Comparison of ENCODE assay signal across 18 mouse cellular contexts in genomic region chr12:16865871-16866270, GRCm38 (mm10). TPM values are rescaled to one million over a fixed set of nuclear protein-coding genes. Genes with fewer than 3 reads are reported as not detected.
DNase-seq lines count a peak whose midpoint lies in the region; ATAC-seq and TF ChIP-seq lines count a peak whose summit lies in the region.
"Had no signal": no experiment of that assay in that cellular context is flagged by ENCODE, and none has a peak within 500 bp of the region (broad histone marks: within the 10 kb centered on the region; RNA-seq: fewer than 3 reads in every experiment).

No protein-coding gene starts in this region.

- no peaks in the 10 kb centered on the region for H3K36me3 ChIP-seq in heart, embryonic 13.5 days
- no peaks in the 10 kb centered on the region for H3K36me3 ChIP-seq in lung, embryonic 14.5 days (ENCODE audit: insufficient read depth)
- H3K36me3 ChIP-seq in lung, postnatal 0 days (ENCODE audit: insufficient read depth, low read length) = no peaks in the 10 kb centered on the region
- no peaks in the 10 kb centered on the region for H3K36me3 ChIP-seq in stomach, postnatal 0 days (ENCODE audit: control insufficient read depth, insufficient read depth, low read length)
- no peaks in the 10 kb centered on the region for H3K36me3 ChIP-seq in intestine, postnatal 0 days (ENCODE audit: control insufficient read depth, insufficient read depth)
- H3K36me3 ChIP-seq: embryonic facial prominence, embryonic 10.5 days; G1E; neural tube, embryonic 15.5 days had no signal

- H3K4me3 ChIP-seq in heart, embryonic 13.5 days = no peak overlapping the region
- no peak overlapping the region for H3K4me3 ChIP-seq in lung, embryonic 14.5 days (ENCODE audit: low read depth, low read length)
- no peak overlapping the region for H3K4me3 ChIP-seq in lung, postnatal 0 days (ENCODE audit: low read depth, low read length)
- H3K4me3 ChIP-seq in stomach, postnatal 0 days (ENCODE audit: low read depth, low read length) = no peak overlapping the region
- H3K4me3 ChIP-seq in left cerebral cortex, adult 2 months = no peak overlapping the region
- no peak overlapping the region for H3K4me3 ChIP-seq in intestine, postnatal 0 days (ENCODE audit: low read depth, low read length)
- H3K4me3 ChIP-seq: embryonic facial prominence, embryonic 10.5 days; neural tube, embryonic 15.5 days had no signal

- intact Hi-C loops in left cerebral cortex, adult 2 months (cut with DNase I) = no loop called here

- WGBS in heart, embryonic 13.5 days = 32% methylated on average over 3 of the region's 3 CpGs
- WGBS in lung, embryonic 14.5 days = 27% methylated on average over 3 of the region's 3 CpGs
- WGBS in lung, postnatal 0 days = 26% methylated on average over 3 of the region's 3 CpGs
- 26% methylated on average over 3 of the region's 3 CpGs for WGBS in stomach, postnatal 0 days
- 34% methylated on average over 3 of the region's 3 CpGs for WGBS in intestine, postnatal 0 days

- no peak for TF ChIP-seq CTCF in lung, embryonic 14.5 days (IDR thresholded peaks at IDR 0.05; ENCODE audit: low read depth)
- no peak for TF ChIP-seq CTCF in lung, postnatal 0 days (IDR thresholded peaks at IDR 0.05)
- TF ChIP-seq CTCF in stomach, postnatal 0 days (IDR thresholded peaks at IDR 0.05; ENCODE audit: low read depth) = no peak
- TF ChIP-seq CTCF in left cerebral cortex, adult 2 months (IDR thresholded peaks at IDR 0.05) = no peak
- TF ChIP-seq CTCF in intestine, postnatal 0 days (IDR thresholded peaks at IDR 0.05; ENCODE audit: low read depth) = no peak

- no peak overlapping the region for H3K9ac ChIP-seq in heart, embryonic 13.5 days
- H3K9ac ChIP-seq in lung, embryonic 14.5 days = no peak overlapping the region
- no peak overlapping the region for H3K9ac ChIP-seq in lung, postnatal 0 days (replicated peaks; ENCODE audit: low read depth)
- no peak overlapping the region for H3K9ac ChIP-seq in stomach, postnatal 0 days (ENCODE audit: low read length)
- H3K9ac ChIP-seq in intestine, postnatal 0 days (ENCODE audit: low read depth, low read length) = no peak overlapping the region
- H3K9ac ChIP-seq: neural tube, embryonic 15.5 days had no signal

- no peak overlapping the region for H3K4me2 ChIP-seq in heart, embryonic 13.5 days
- H3K4me2 ChIP-seq in lung, embryonic 14.5 days = no peak overlapping the region
- no peak overlapping the region for H3K4me2 ChIP-seq in lung, postnatal 0 days (replicated peaks; ENCODE audit: low read depth, low read length)
- H3K4me2 ChIP-seq in stomach, postnatal 0 days (replicated peaks; ENCODE audit: low read depth) = no peak overlapping the region
- H3K4me2 ChIP-seq in intestine, postnatal 0 days (replicated peaks; ENCODE audit: low read depth) = no peak overlapping the region
- H3K4me2 ChIP-seq: neural tube, embryonic 15.5 days had no signal

- DNase-seq in heart, postnatal 4 days = no peak
- peak; percentile 33 for DNase-seq in lung, embryonic 14.5 days
- no peak for DNase-seq in lung, postnatal 14 days
- peak; percentile 75 for DNase-seq in lung, postnatal 0 days (ENCODE audit: low spot score)
- no peak for DNase-seq in stomach, postnatal 0 days (ENCODE audit: low spot score)
- DNase-seq in left cerebral cortex, adult 2 months (ENCODE audit: extremely low spot score in 1 of 2, low spot score in 2 of 2) = no peak
- DNase-seq: adrenal gland, postnatal 25 days; cerebellum, postnatal 14 days; gastrocnemius, postnatal 14 days; kidney, postnatal 14 days; retina, postnatal 1 day had no signal

- no peaks in the 10 kb centered on the region for H3K27me3 ChIP-seq in heart, embryonic 13.5 days (replicated peaks)
- no peaks in the 10 kb centered on the region for H3K27me3 ChIP-seq in lung, embryonic 14.5 days (ENCODE audit: insufficient read depth, low read length)
- no peaks in the 10 kb centered on the region for H3K27me3 ChIP-seq in lung, postnatal 0 days (replicated peaks; ENCODE audit: insufficient read depth, low read length)
- H3K27me3 ChIP-seq in stomach, postnatal 0 days (ENCODE audit: control insufficient read depth, insufficient read depth, low read length) = no peaks in the 10 kb centered on the region
- H3K27me3 ChIP-seq in intestine, postnatal 0 days (replicated peaks; ENCODE audit: control insufficient read depth, insufficient read depth, low read length) = no peaks in the 10 kb centered on the region
- H3K27me3 ChIP-seq: neural tube, embryonic 15.5 days had no signal

- TF ChIP-seq EP300 in lung, postnatal 0 days (IDR thresholded peaks at IDR 0.05) = no peak; the same call in 1 of the 2 replicates
- TF ChIP-seq EP300 in stomach, postnatal 0 days (optimal IDR thresholded peaks at IDR 0.05) = no peak

- ATAC-seq in heart, embryonic 13.5 days (ENCODE audit: extremely low read depth, insufficient number of reproducible peaks, low FRiP score, low TSS enrichment) = no peak
- ATAC-seq in lung, embryonic 14.5 days (ENCODE audit: insufficient read depth) = no peak
- peak; percentile 18; the same call in 1 of the 2 replicates for ATAC-seq in lung, postnatal 0 days
- ATAC-seq in stomach, postnatal 0 days (ENCODE audit: low FRiP score, low TSS enrichment) = peak; percentile 41; the same call in 1 of the 2 replicates
- no peak for ATAC-seq in intestine, postnatal 0 days
- ATAC-seq: hindbrain, embryonic 16.5 days had no signal

- H3K9me3 ChIP-seq in heart, embryonic 13.5 days = no peaks in the 10 kb centered on the region
- no peaks in the 10 kb centered on the region for H3K9me3 ChIP-seq in lung, embryonic 14.5 days (ENCODE audit: low read depth, low read length)
- H3K9me3 ChIP-seq in lung, postnatal 0 days (ENCODE audit: low read length) = no peaks in the 10 kb centered on the region
- H3K9me3 ChIP-seq in stomach, postnatal 0 days (ENCODE audit: control insufficient read depth, low read length) = no peaks in the 10 kb centered on the region
- no peaks in the 10 kb centered on the region for H3K9me3 ChIP-seq in intestine, postnatal 0 days (ENCODE audit: control insufficient read depth)
- H3K9me3 ChIP-seq: embryonic facial prominence, embryonic 10.5 days; G1E; megakaryocyte, embryonic 14.5 days; neural tube, embryonic 15.5 days had no signal

- H3K4me1 ChIP-seq in heart, embryonic 13.5 days = peaks cover 58% of the 10 kb centered on the region
- peaks cover 20% of the 10 kb centered on the region for H3K4me1 ChIP-seq in lung, embryonic 14.5 days (ENCODE audit: insufficient read depth)
- H3K4me1 ChIP-seq in lung, postnatal 0 days (ENCODE audit: insufficient read depth, low read depth, low read length) = peaks cover 28% of the 10 kb centered on the region; the same call in 1 of the 2 replicates
- H3K4me1 ChIP-seq in stomach, postnatal 0 days (replicated peaks; ENCODE audit: control insufficient read depth, insufficient read depth) = peaks cover 11% of the 10 kb centered on the region; the same call in 1 of the 2 replicates
- peaks cover 10% of the 10 kb centered on the region; the same call in 1 of the 2 replicates for H3K4me1 ChIP-seq in intestine, postnatal 0 days (replicated peaks; ENCODE audit: control insufficient read depth, insufficient read depth, low read length)

- peak overlapping the region; percentile 77 for H3K27ac ChIP-seq in heart, embryonic 13.5 days (replicated peaks)
- no peak overlapping the region for H3K27ac ChIP-seq in lung, embryonic 14.5 days (ENCODE audit: low read depth)
- no peak overlapping the region for H3K27ac ChIP-seq in lung, postnatal 0 days (ENCODE audit: low read length)
- no peak overlapping the region for H3K27ac ChIP-seq in stomach, postnatal 0 days (replicated peaks)
- no peak overlapping the region for H3K27ac ChIP-seq in left cerebral cortex, adult 2 months
- no peak overlapping the region for H3K27ac ChIP-seq in intestine, postnatal 0 days (ENCODE audit: low read depth, low read length)
- H3K27ac ChIP-seq: embryonic facial prominence, embryonic 10.5 days; neural tube, embryonic 15.5 days had no signal

RNA-seq across cellular contexts. Expression of gene Rock2, which starts 28.8 kb away (rescaled TPM):
- polyA plus RNA-seq in heart, embryonic 13.5 days (2015; fragmentation: Nextera tagmentation; extraction: Ambion mirVana) = 15.6 and 16.1 TPM in 2 replicates
- 10 to 100 TPM; 93.4 to 98.4 TPM for total RNA-seq in heart, postnatal 4 days (2021)
- 22.6 and 23.2 TPM in 2 replicates for polyA plus RNA-seq in lung, embryonic 14.5 days (2014; fragmentation: Nextera tagmentation; extraction: Ambion mirVana)
- 18.2 and 22.9 TPM in 2 replicates for polyA plus RNA-seq in lung, postnatal 0 days (2015; fragmentation: Nextera tagmentation; extraction: Ambion mirVana)
- 12.1 and 13.3 TPM in 2 replicates for polyA plus RNA-seq in stomach, postnatal 0 days (2015; fragmentation: Nextera tagmentation; extraction: Ambion mirVana)
- 100 to 1,000 TPM; 154 to 161 TPM for total RNA-seq in left cerebral cortex, adult 2 months (2021)
- polyA plus RNA-seq in intestine, postnatal 0 days (2015; fragmentation: Nextera tagmentation; extraction: Ambion mirVana) = 13.3 and 16.9 TPM in 2 replicates

RNA-seq across cellular contexts. Expression of gene E2f6, which starts 55.1 kb away (rescaled TPM):
- polyA plus RNA-seq in heart, embryonic 13.5 days (2015; fragmentation: Nextera tagmentation; extraction: Ambion mirVana) = 43.6 and 50.8 TPM in 2 replicates
- 10 to 100 TPM; 51.1 to 53.6 TPM for total RNA-seq in heart, postnatal 4 days (2021)
- polyA plus RNA-seq in lung, embryonic 14.5 days (2014; fragmentation: Nextera tagmentation; extraction: Ambion mirVana) = 49.0 and 49.8 TPM in 2 replicates
- polyA plus RNA-seq in lung, postnatal 0 days (2015; fragmentation: Nextera tagmentation; extraction: Ambion mirVana) = 11.1 and 14.2 TPM in 2 replicates
- polyA plus RNA-seq in stomach, postnatal 0 days (2015; fragmentation: Nextera tagmentation; extraction: Ambion mirVana) = 12.5 and 12.7 TPM in 2 replicates
- 10 to 100 TPM; 38.1 to 45.8 TPM for total RNA-seq in left cerebral cortex, adult 2 months (2021)
- polyA plus RNA-seq in intestine, postnatal 0 days (2015; fragmentation: Nextera tagmentation; extraction: Ambion mirVana) = 11.7 and 12.1 TPM in 2 replicates

Comparison
In these comparisons a context has a peak if more than half of its experiments do, and no peak if none do; other contexts are left out.
1. ATAC-seq: peak in lung, postnatal 0 days (single experiment) and stomach, postnatal 0 days (single experiment); none in heart, embryonic 13.5 days (single experiment), lung, embryonic 14.5 days (single experiment) and intestine, postnatal 0 days (single experiment).
2. DNase-seq: peak in lung, embryonic 14.5 days (single experiment) and lung, postnatal 0 days (single experiment); none in heart, postnatal 4 days (single experiment), lung, postnatal 14 days (single experiment), stomach, postnatal 0 days (single experiment) and left cerebral cortex, adult 2 months (0 of 2).